Mouse (Mus musculus): ENCODE measurements at regions not wholly inside any gene's neighbourhood (a gene's known extent, or its start where the extent isn't known, plus 50 kb on each side); places are given as distances from the start of the nearest gene placed in this dataset.

DNA sequence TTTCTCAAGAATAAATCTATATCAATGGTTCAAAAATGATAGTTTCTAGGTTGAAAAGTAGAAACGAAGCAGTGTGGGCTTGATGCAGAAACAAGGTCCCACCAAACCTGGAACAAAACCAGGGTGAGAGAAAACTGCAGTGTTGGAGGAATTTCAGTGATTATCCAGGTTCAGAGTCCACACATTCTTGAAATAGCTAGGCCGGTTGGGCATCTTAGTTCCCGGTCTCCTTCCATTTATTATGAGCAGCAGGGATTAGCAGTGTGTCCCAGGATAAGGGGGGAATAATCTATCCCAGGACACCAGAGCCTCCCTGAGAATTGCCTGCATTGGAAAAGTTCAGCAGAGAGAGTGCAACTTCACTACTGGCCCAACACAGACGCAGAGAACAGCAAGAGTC lies 108.5 kb upstream of the L3mbtl3 start:
- no peak for TF ChIP-seq MYB (IDR thresholded peaks at IDR 0.05; ENCODE audit: low read depth, low read length)
- no peak for TF ChIP-seq ZMIZ1 (IDR thresholded peaks at IDR 0.05; ENCODE audit: low read depth, low read length)
- no peak for TF ChIP-seq POLR2AphosphoS5 (IDR thresholded peaks at IDR 0.05; ENCODE audit: borderline replicate concordance, low read depth, low read length)
- no peak for TF ChIP-seq BHLHE40 (IDR thresholded peaks at IDR 0.05; ENCODE audit: borderline replicate concordance, low read depth, low read length)
- no peak for TF ChIP-seq ETS1 (IDR thresholded peaks at IDR 0.05; ENCODE audit: low read depth, low read length)
- no peak for TF ChIP-seq MEF2A (IDR thresholded peaks at IDR 0.05; ENCODE audit: extremely low read depth, insufficient replicate concordance, low read depth, low read length, poor library complexity, severe bottlenecking)
- no peak for TF ChIP-seq ZKSCAN1 (IDR thresholded peaks at IDR 0.05; ENCODE audit: low read depth, low read length)
- no peak for TF ChIP-seq MAFK (IDR thresholded peaks at IDR 0.05; ENCODE audit: borderline replicate concordance, low read depth, low read length)
- TF ChIP-seq MAZ (IDR thresholded peaks at IDR 0.05; ENCODE audit: low read depth, low read length), result no peak
- no peak for TF ChIP-seq UBTF (IDR thresholded peaks at IDR 0.05; ENCODE audit: borderline replicate concordance, insufficient read depth, low read depth, low read length)
- Histone ChIP-seq H3K4me3 (ENCODE audit: control insufficient read depth in 1 of 2, insufficient read depth in 1 of 2, low read depth in 2 of 2, low read length in 2 of 2) (no peak overlapping the region), H3K79me2 (ENCODE audit: control insufficient read depth, insufficient read depth, low read length, poor library complexity) (no peaks in the 10 kb centered on the region), H3K4me1 (ENCODE audit: control insufficient read depth in 1 of 2, insufficient read depth in 2 of 2, low read length in 2 of 2) (no peaks in the 10 kb centered on the region), H3K9me3 (replicated peaks; ENCODE audit: insufficient read depth, low read length) (no peaks in the 10 kb centered on the region), H3K27me3 (ENCODE audit: control insufficient read depth in 1 of 2, insufficient read depth in 2 of 2, low read length in 2 of 2) (no peaks in the 10 kb centered on the region; a peak in 1 of 4 replicates), H3K9ac (ENCODE audit: control insufficient read depth, low read depth, low read length, poor library complexity, severe bottlenecking) (no peak overlapping the region), H3K36me3 (ENCODE audit: control insufficient read depth in 1 of 2, insufficient read depth in 2 of 2, low read length in 2 of 2) (no peaks in the 10 kb centered on the region), H3K27ac (ENCODE audit: control insufficient read depth, low read depth, low read length) (no peak overlapping the region)
- no peak for DNase-seq (ENCODE audit: low read depth, low spot score)

DNA sequence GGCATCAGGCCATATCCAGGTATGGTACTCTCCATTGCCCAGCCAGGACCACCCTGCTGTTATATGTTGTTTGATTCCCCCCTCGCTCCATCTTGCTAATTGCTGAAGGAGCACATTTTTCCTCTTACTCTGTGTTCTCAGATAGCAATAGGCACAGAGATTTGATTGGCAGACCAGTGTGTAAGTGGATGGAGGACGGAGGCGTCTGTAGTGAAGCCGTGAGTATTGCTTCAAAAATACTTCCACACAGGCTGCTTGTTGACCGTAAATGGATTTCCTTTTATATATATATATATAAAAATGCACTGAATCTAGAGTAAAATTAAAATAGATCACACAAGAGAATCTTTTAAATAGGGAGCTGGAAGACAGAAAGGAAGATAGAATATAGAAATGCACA lies 115.6 kb upstream of the L3mbtl3 start:
- DNase-seq (ENCODE audit: low read depth, low spot score), result no peak

DNA sequence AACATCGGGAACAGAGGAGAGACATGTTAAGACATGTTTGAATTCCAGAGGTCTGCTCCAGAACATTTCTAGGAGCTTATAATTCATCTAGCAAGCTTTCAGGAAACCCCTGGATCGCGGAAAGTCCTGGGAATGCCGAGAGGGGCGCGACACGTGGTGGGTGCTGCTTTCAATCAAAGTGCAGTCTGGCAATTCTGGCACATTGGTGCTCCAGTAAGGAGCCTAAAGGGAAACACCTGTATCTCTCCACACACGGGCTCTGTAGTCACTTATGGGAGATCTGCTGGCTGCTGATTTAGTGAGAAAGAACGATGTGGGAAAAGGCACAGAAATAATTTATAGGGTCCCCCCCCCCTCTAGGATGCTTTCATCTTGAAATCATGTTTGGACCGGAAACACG lies 116.4 kb upstream of the L3mbtl3 start:
- H3K4me3 ChIP-seq (ENCODE audit: control insufficient read depth in 1 of 2, insufficient read depth in 1 of 2, low read depth in 2 of 2, low read length in 2 of 2), result no peak overlapping the region
- H3K36me3 ChIP-seq (ENCODE audit: control insufficient read depth in 1 of 2, insufficient read depth in 2 of 2, low read length in 2 of 2), result no peaks in the 10 kb centered on the region
- peaks cover 0 to 3% of the 10 kb centered on the region in 2 experiments; a peak in 1 of 4 replicates for H3K4me1 ChIP-seq (ENCODE audit: control insufficient read depth in 1 of 2, insufficient read depth in 2 of 2, low read length in 2 of 2)
- H3K9me3 ChIP-seq (replicated peaks; ENCODE audit: insufficient read depth, low read length), result no peaks in the 10 kb centered on the region
- H3K79me2 ChIP-seq (ENCODE audit: control insufficient read depth, insufficient read depth, low read length, poor library complexity), result no peaks in the 10 kb centered on the region
- H3K9ac ChIP-seq (ENCODE audit: control insufficient read depth, low read depth, low read length, poor library complexity, severe bottlenecking), result no peak overlapping the region
- no peak for DNase-seq (ENCODE audit: low read depth, low spot score)
- H3K27me3 ChIP-seq (ENCODE audit: control insufficient read depth in 1 of 2, insufficient read depth in 2 of 2, low read length in 2 of 2), result no peaks in the 10 kb centered on the region; a peak in 1 of 4 replicates
- H3K27ac ChIP-seq (ENCODE audit: control insufficient read depth, low read depth, low read length), result no peak overlapping the region
- TF ChIP-seq RAD21 (IDR thresholded peaks at IDR 0.05; ENCODE audit: low read depth, low read length), result no peak
- no peak for TF ChIP-seq MAFK (IDR thresholded peaks at IDR 0.05; ENCODE audit: borderline replicate concordance, low read depth, low read length)
- no peak for TF ChIP-seq NELFE (IDR thresholded peaks at IDR 0.05; ENCODE audit: low read depth, low read length)
- TF ChIP-seq ZC3H11A (IDR thresholded peaks at IDR 0.05; ENCODE audit: low read depth, low read length), result no peak
- TF ChIP-seq POLR2AphosphoS5 (IDR thresholded peaks at IDR 0.05; ENCODE audit: borderline replicate concordance, low read depth, low read length), result no peak
- no peak for TF ChIP-seq NRF1 (IDR thresholded peaks at IDR 0.05; ENCODE audit: insufficient read depth, low read depth, low read length, poor library complexity, severe bottlenecking)
- TF ChIP-seq KAT2A (conservative IDR thresholded peaks at IDR 0.05; ENCODE audit: low read depth, low read length), result no peak
- no peak for TF ChIP-seq ETS1 (IDR thresholded peaks at IDR 0.05; ENCODE audit: low read depth, low read length)
- TF ChIP-seq ZMIZ1 (IDR thresholded peaks at IDR 0.05; ENCODE audit: low read depth, low read length), result no peak
- no peak for TF ChIP-seq BHLHE40 (IDR thresholded peaks at IDR 0.05; ENCODE audit: borderline replicate concordance, low read depth, low read length)
- TF ChIP-seq MEF2A (IDR thresholded peaks at IDR 0.05; ENCODE audit: extremely low read depth, insufficient replicate concordance, low read depth, low read length, poor library complexity, severe bottlenecking), result no peak
- TF ChIP-seq MYB (IDR thresholded peaks at IDR 0.05; ENCODE audit: low read depth, low read length), result no peak
- TF ChIP-seq TCF12 (IDR thresholded peaks at IDR 0.05; ENCODE audit: low read depth, low read length), result no peak
- TF ChIP-seq RCOR1 (IDR thresholded peaks at IDR 0.05; ENCODE audit: low read depth, low read length), result no peak
- TF ChIP-seq USF2 (IDR thresholded peaks at IDR 0.05; ENCODE audit: borderline replicate concordance in 1 of 2, insufficient read depth in 1 of 2, low read depth in 1 of 2, low read length in 2 of 2), result no peak
- TF ChIP-seq SMC3 (IDR thresholded peaks at IDR 0.05; ENCODE audit: low read depth, low read length), result no peak

More for the DNA sequence above, 115.6 kb upstream of the L3mbtl3 start:
- Histone ChIP-seq H3K4me1 (ENCODE audit: control insufficient read depth in 1 of 2, insufficient read depth in 2 of 2, low read length in 2 of 2) (peaks cover 0 to 3% of the 10 kb centered on the region in 2 experiments; a peak in 1 of 4 replicates), H3K4me3 (ENCODE audit: control insufficient read depth in 1 of 2, insufficient read depth in 1 of 2, low read depth in 2 of 2, low read length in 2 of 2) (no peak overlapping the region), H3K9me3 (replicated peaks; ENCODE audit: insufficient read depth, low read length) (no peaks in the 10 kb centered on the region), H3K36me3 (ENCODE audit: control insufficient read depth in 1 of 2, insufficient read depth in 2 of 2, low read length in 2 of 2) (no peaks in the 10 kb centered on the region), H3K27me3 (ENCODE audit: control insufficient read depth in 1 of 2, insufficient read depth in 2 of 2, low read length in 2 of 2) (no peaks in the 10 kb centered on the region; a peak in 1 of 4 replicates), H3K9ac (ENCODE audit: control insufficient read depth, low read depth, low read length, poor library complexity, severe bottlenecking) (no peak overlapping the region), H3K27ac (ENCODE audit: control insufficient read depth, low read depth, low read length) (no peak overlapping the region), H3K79me2 (ENCODE audit: control insufficient read depth, insufficient read depth, low read length, poor library complexity) (no peaks in the 10 kb centered on the region)
- TF ChIP-seq JUND (IDR thresholded peaks at IDR 0.05; ENCODE audit: low read depth, low read length) (no peak), ELF1 (IDR thresholded peaks at IDR 0.05; ENCODE audit: low read depth, low read length) (no peak), MXI1 (IDR thresholded peaks at IDR 0.05; ENCODE audit: low read depth, low read length) (no peak), GABPA (IDR thresholded peaks at IDR 0.05; ENCODE audit: low read depth, low read length) (no peak), ZKSCAN1 (IDR thresholded peaks at IDR 0.05; ENCODE audit: low read depth, low read length) (no peak), BHLHE40 (IDR thresholded peaks at IDR 0.05; ENCODE audit: borderline replicate concordance, low read depth, low read length) (no peak), TAL1 (IDR thresholded peaks at IDR 0.05; ENCODE audit: low read length) (no peak), ZMIZ1 (IDR thresholded peaks at IDR 0.05; ENCODE audit: low read depth, low read length) (no peak), ZC3H11A (IDR thresholded peaks at IDR 0.05; ENCODE audit: low read depth, low read length) (no peak), HCFC1 (IDR thresholded peaks at IDR 0.05; ENCODE audit: low read depth, low read length) (no peak)

All from MEL (cell line).